Mouse (Mus musculus) adrenal gland, postnatal 25 days (tissue): ENCODE data around the gene Nav1. TPM values are rescaled to one million over a fixed set of nuclear protein-coding genes. Genes with fewer than 3 reads are reported as not detected.
"Not testable (repeated sequence)": the region's sequence is repeated elsewhere in the genome, so short reads cannot be mapped to it uniquely, and the experiment has no call there.

ENCODE experiments used
- DNase-seq: peaks from one replicate; pipeline ENCODE4 v3.0.0; 2021; ENCODE audit warnings: mixed read lengths
- total RNA-seq: library from RNA; stranded (reverse); gene quantifications from 2 replicates; pipeline ENCODE4 v1.2.3, GENCODE M21; 2021

The Nav1 gene
- total RNA-seq, 1 experiment from 2014 or later = 20.0 TPM

- DNase-seq = no peak
Observed at GRCm38 (mm10) chr1:135515633-135516238, 91.4 kb downstream of the Nav1 start.

DNA sequence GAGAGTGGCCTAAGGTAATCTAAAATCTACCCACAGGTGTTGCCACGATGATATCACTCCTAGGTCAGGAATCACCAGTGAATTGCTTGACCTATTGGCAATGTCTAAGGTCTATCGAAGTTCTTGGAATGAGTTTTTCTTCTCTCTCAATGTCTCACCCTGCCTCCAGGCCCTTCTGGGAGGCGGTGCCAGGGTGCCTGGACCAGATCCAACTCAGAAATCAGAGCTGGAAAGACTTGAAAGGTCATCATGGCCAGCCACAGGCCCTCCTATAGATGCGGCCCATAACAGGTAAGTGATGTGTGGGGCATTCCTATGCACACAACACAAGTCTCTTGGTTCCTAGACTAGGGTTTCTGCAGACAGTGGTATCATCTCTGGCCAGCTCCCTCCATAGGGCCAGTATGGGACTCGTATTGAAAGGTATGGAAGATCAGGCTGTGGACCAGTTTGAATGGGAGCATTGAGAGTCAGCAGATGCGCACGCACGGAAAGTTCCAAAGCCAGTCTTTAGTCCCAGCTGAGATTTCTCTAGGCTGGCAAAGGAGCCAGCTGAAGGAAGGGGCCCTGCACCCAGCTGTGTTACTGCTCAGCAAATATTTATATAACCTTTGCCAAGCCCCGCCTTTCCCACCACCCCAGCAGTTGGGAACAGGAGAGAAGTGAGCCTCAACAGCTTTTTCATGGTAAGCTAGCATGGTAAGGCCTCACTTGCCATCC, 92.0 kb downstream of the Nav1 start:
- DNase-seq = peak; percentile 45

DNA sequence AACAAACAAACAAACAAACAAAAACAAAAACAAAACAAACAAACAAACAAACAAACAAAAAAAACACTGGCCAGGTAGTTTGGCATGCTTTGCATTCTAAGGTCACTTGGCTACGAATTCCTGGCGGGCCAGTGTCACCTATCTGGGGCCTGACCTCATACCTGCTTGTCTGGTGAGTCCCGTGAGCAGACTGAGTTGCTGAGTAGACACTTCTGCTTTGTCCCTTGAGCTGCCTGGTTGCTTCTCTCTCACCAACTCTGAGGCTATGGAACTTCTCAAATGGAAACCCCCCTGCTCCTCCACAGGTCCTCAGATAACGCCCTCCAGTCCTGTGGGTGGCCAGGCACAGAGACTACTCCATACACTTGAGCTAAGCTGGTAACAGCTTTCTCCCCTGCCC, 93.0 kb downstream of the Nav1 start:
- DNase-seq = no peak

DNA sequence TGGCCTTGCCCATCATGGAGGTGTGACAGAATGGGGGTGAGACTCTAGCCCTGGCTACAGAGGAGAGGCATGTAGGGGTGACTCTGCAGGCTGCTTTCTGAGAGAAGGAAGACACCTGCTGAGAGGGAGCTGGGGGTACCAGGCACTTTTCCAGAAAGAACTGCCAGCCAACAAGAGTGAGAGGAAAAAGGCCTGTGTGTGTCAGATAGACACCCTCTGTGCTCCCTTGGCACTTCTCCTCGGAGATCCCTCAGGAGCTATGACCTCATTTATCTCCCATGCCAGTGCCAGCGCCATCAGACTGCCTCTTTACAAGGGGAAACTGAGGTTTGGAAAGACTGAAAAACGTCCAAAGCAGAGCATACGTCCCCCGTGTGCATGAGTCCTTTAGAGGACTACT, 93.6 kb downstream of the Nav1 start:
- no peak for DNase-seq

DNA sequence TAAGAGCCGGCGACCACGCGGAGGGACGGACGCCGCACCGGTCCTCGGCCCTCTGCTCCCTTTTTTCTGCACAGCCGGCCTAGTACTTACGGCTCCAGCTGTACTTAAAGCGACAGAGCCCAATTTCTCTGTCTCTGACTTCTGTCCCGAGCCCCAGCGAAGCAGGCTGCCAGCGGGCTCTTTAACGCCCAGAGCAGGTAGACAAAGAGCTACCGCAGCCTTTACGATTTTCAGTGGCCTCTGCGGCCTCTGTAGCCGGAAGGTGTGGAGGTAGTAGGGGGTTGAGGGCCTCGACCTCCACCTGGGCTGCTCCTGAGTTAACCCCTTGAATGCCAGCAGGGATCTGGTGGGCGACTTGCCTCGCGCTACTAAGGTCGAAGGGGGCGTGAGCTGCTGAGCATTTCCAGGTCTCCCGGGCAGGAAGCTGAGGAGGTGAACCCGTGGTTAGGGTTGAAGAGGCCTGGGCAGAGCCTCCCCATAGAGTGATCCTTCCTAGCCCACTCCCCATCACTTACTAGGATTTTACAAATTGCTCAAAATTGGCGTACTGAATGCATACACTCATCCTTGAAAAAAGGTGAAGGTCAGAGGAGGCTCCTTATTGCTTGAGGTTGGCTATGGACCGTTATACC, 96.6 kb downstream of the Nav1 start:
- peak; percentile 57 for DNase-seq

DNA sequence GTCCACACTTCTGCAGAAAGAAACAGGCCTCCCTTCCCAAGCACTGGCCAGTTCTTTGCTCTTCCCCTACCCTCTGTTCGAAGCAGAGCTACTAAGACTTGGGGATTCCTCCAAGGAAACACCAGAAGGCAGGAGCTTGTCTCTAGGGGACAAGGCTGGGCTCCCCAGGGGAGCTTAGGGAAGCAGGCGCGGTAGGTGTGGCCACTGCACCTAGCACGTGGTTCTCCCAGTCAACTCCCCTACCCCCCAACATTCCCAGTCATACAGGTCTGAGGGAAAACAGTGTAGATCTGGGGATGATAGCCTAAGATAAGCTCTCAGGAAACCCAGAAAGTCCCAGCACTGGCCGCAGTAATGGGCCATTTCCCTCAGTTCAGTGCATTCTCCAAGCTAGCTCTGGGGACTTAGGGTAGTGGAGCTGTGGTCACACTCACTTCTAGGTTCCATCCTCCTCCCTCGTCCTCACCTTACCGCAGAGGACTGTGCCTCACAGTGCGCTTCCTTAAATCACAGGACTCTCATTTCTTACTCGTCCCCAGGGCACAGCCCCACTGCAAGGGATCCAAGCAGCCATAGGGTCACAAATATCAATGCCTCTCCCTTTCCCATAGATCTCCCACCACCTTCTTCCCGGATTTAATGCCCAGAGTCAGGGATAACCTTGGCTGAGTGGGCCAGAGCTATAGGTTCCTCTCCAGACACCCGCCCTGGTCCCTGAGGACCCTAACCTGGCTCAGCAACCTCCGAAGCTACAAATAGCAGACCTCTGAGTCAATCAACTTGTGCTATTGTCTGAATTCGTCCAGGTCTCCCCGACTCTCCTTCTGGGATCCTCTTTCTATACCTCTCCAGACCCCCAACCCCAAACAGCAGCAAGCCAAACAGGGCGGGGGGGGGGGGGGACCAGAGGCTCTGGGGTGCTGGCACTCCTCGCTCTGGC, 97.7 kb downstream of the Nav1 start:
- no peak for DNase-seq

GRCm38 (mm10) chr1:135508349-135508634, 98.8 kb downstream of the Nav1 start:
- DNase-seq = no peak

DNA sequence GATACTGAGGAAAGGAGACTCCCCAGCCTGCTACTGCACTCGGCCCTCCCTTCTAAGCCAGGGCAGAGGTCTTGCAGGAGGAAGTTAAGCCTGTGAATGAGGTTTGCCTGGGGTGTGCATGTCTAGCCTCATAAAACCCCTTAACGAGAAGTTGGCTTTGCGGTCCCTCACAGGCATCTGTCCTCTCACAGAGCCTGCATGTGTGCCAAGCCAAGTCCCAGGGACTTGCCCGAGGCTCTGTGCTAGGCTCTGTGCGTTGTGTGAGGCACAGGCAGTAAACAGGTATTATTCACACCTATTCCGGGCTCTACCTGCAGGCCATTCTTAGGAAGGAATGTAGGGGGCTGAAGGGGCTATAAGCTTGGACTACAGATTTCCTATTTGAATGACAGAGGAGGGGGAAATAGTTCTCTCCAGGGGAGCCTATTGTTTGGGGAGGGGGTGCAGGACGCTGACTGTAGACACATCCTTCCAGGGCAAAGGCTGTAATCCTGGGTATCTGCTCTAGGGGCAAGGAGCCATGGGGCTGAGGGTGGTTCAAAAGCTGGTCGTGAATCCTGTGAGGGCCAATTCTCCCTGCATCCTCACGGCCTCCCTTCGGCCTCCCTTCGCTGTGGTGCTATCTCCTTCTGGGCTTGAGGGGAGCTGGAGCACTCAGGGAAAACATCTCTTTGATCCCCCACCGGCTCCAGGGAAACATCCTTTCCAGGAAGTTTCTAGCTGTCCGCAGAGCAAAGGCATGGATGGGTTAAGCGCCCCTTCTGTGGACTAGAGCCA, 99.3 kb downstream of the Nav1 start:
- DNase-seq = no peak

- DNase-seq = no peak
Observed at GRCm38 (mm10) chr1:135505499-135505898, 101.6 kb downstream of the Nav1 start.

DNA sequence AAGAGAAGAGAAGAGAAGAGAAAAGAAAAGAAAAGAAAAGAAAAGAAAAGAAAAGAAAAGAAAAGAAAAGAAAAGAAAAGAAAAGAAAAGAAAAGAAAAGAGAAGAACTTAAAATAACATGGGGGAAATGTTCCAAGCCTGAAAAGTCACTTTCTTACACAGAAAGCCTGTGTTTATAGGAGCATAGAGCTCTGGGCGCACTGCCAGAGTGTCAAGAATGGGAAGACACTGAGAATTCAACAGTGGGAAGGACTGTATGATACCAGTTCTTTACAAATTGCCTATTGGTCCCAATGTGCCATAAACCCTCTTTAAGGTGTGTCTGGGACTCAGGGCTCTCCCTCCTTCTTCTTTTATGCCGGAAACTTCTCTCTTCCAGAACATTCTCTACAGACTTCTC, 103.7 kb downstream of the Nav1 start:
- DNase-seq = peak; percentile 18

- no peak for DNase-seq
Observed at GRCm38 (mm10) chr1:135502750-135503149, 104.3 kb downstream of the Nav1 start.

GRCm38 (mm10) chr1:135502135-135502534, 105.0 kb downstream of the Nav1 start:
- DNase-seq = no peak

GRCm38 (mm10) chr1:135498455-135499358, 108.4 kb downstream of the Nav1 start:
- no peak for DNase-seq

DNA sequence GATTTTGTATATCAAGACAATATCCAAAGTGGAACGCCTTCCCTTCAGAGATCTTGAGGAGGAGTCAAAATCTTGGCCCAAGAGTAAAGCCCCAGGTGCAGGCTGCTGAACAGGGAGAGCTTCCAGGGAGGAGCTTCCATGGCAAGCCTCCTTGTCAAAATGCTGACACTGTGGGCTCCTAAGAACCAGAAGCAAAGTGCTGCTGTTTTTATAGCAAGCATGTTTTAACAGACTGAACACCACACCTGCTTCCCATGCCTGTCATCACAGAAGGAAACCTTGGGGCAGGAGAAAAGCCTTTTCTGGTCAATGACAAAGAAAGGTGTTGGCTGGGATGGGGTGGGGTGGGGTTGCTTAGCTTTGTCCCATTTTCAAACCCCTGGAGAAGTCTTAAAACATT, 112.0 kb downstream of the Nav1 start:
- no peak for DNase-seq

- DNase-seq = no peak
Observed at GRCm38 (mm10) chr1:135493862-135494261, 113.2 kb downstream of the Nav1 start.

DNA sequence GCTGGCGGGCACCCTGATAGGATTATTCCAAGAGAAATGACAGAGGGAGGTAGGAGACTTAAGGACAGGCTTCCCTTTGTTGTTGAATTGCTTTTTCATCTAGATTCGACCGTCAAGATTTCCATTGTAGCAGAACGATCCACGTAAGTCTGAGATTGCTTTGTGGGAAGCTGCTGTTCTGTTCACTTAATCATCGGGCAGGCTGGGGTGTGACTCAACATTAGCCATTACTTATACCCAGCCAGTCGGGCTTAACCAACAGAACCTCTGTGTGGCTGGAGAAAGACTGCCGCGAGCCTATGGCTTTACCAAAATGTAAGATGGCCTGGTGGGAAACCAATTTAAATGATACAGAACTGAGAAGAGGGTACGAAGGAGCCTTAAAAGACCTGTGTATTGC, 114.7 kb downstream of the Nav1 start:
- DNase-seq = no peak

GRCm38 (mm10) chr1:135490931-135491666, 116.0 kb downstream of the Nav1 start:
- no peak for DNase-seq

GRCm38 (mm10) chr1:135488879-135489278, 118.2 kb downstream of the Nav1 start:
- no peak for DNase-seq

- DNase-seq = no peak
Observed at GRCm38 (mm10) chr1:135485179-135485578, 121.9 kb downstream of the Nav1 start.

DNA sequence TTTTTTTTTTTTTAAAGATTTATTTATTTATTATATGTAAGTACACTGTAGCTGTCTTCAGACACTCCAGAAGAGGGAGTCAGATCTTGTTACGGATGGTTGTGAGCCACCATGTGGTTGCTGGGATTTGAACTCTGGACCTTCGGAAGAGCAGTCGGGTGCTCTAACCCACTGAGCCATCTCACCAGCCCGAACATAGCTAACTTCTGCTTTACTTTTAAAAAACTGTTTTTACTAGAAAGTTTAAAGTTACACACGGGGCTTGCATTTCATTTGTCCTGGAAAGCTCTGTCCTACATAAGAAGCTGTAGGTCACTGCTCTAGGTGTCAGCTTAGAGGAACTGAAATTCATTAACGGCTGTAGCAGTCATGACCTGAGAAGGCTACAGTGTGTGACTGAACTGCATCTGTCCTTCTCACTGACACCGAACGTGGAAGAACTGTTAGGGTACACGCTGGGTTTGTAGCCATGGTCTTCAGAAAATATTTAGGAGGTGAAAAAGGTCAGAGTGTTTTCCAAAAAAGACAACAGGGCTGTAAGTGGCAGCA, 122.5 kb downstream of the Nav1 start:
- DNase-seq = not testable (repeated sequence)
